Mouse (Mus musculus) hindbrain, embryonic 14.5 days (tissue): ENCODE measurements at regions not wholly inside any gene's neighbourhood (a gene's known extent, or its start where the extent isn't known, plus 50 kb on each side); places are given as distances from the start of the nearest gene placed in this dataset.

Experiments
- ATAC-seq: fragments of 200-750 bp; cut with Nextera tagmentation; 2 replicates; pipeline ENCODE4 v1.8.0; 2017; ENCODE audit warnings: moderate number of reproducible peaks, mild to moderate bottlenecking, moderate TSS enrichment, moderate library complexity; ENCODE audit not compliant: low FRiP score
- DNase-seq: peaks from one replicate; pipeline ENCODE4 v3.0.0-alpha.2; 2015; ENCODE audit warnings: low spot score
- H3K27ac ChIP-seq: fragments of 300-500 bp; sonication (generic); 2 replicates; pipeline ENCODE4 v1.5.1; 2014; ENCODE audit warnings: mild to moderate bottlenecking, moderate library complexity
- H3K27me3 ChIP-seq: fragments of 300-500 bp; sonication (generic); 2 replicates; pipeline ENCODE4 v1.6.1; 2014; ENCODE audit warnings: mild to moderate bottlenecking, low read length, mixed read lengths; ENCODE audit not compliant: control insufficient read depth, insufficient read depth
- H3K36me3 ChIP-seq: fragments of 300-500 bp; sonication (generic); replicated peaks from 2 replicates; pipeline ENCODE4 v1.6.1; 2014; ENCODE audit not compliant: control insufficient read depth, insufficient read depth
- H3K4me1 ChIP-seq: fragments of 300-500 bp; sonication (generic); replicated peaks from 2 replicates; pipeline ENCODE4 v1.6.1; 2014; ENCODE audit warnings: antibody characterized with exemption, low read length, mixed read lengths; ENCODE audit not compliant: control insufficient read depth, insufficient read depth
- H3K4me2 ChIP-seq: fragments of 300-500 bp; sonication (generic); replicated peaks from 2 replicates; pipeline ENCODE4 v1.6.1; 2014; ENCODE audit warnings: mild to moderate bottlenecking, moderate library complexity
- H3K4me3 ChIP-seq: fragments of 300-500 bp; sonication (generic); replicated peaks from 2 replicates; pipeline ENCODE4 v1.5.1; 2014; ENCODE audit warnings: mild to moderate bottlenecking, low read length
- H3K9ac ChIP-seq: fragments of 300-500 bp; sonication (generic); 2 replicates; pipeline ENCODE4 v1.6.1; 2014
- H3K9me3 ChIP-seq: fragments of 300-500 bp; sonication (generic); 2 replicates; pipeline ENCODE4 v1.6.1; 2016; ENCODE audit warnings: low read length; ENCODE audit not compliant: control insufficient read depth
- WGBS: fragments of 180-500 bp; shearing (Covaris S2); extraction: QIAGEN DNeasy Blood & Tissue Kit; methylation state at CpG from one replicate; pipeline ENCODE4 v1.1.7; 2014; 5-methylcytosine and 5-hydroxymethylcytosine counted together

DNA sequence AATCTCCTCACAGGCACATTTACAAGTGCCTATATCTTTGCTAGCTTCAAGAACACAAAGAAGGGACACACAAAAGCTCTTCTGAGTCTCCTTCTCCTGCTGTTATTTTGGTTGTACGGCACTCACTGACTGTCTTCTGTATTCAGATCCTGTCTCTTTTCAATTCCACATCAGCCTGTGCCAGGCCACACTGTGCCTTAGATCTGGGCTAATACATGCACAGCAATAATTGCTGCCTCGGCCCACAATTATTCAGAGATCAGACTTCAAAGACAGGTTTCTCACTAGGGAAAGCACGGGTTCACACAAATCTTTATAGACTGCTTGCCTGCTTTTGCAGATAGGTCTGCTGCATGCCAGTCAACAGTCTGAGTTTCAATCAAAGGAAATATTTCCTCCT lies 617.8 kb downstream of the Ipo11 start:
- H3K4me1 ChIP-seq = no peaks in the 10 kb centered on the region
- H3K27me3 ChIP-seq = no peaks in the 10 kb centered on the region
- H3K27ac ChIP-seq = no peak overlapping the region
- no peak overlapping the region for H3K4me3 ChIP-seq
- WGBS = 41% methylated on average over 3 of the region's 3 CpGs
- H3K9me3 ChIP-seq = no peaks in the 10 kb centered on the region
- H3K9ac ChIP-seq = no peak overlapping the region
- ATAC-seq (no peak), DNase-seq (no peak)
- H3K36me3 ChIP-seq = no peaks in the 10 kb centered on the region
- no peak overlapping the region for H3K4me2 ChIP-seq

DNA sequence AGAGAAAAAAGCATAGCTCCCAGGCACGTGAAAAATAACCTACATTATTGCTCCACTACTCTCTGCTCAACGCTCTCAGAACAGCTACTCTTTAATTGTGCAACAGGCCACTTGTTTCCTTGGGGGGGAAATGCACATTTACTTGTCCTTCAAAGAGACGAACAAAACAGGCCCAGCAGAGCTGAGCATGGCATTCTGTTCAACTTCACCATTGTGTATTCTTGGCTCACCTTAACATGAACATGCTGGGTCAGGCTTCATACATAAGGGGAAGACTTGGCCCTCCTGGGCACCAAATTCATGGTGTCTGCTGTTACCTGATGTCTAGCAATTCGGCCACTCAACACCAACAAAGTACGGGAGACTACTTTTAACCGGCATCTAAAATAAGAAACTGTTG lies 618.3 kb downstream of the Ipo11 start:
- Histone ChIP-seq H3K27me3 (no peaks in the 10 kb centered on the region), H3K9ac (no peak overlapping the region), H3K27ac (no peak overlapping the region), H3K9me3 (no peaks in the 10 kb centered on the region), H3K36me3 (no peaks in the 10 kb centered on the region), H3K4me3 (no peak overlapping the region), H3K4me2 (no peak overlapping the region), H3K4me1 (no peaks in the 10 kb centered on the region)
- WGBS = 79% methylated on average over 6 of the region's 6 CpGs
- ATAC-seq = no peak
- no peak for DNase-seq

DNA sequence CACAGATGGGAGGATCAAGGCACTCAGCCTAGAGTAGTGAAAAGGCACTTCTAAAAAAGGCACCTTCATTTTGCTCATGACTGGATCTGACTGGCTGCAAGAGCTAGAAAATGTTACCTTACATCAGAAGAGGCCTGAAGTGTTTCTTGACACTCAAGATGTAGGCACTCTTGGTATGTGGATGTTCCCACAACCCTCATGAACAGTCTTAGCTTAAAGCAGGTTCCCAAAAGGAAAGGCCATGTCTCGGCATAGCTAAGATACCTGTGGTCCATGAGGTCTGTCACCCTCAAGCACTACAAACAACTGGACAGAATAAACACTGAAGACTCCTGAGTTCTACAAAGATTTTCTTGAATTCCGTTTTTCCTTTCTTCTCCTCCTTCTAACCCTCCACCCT lies 619.5 kb downstream of the Ipo11 start:
- DNase-seq = no peak
- H3K27me3 ChIP-seq = no peaks in the 10 kb centered on the region
- no peaks in the 10 kb centered on the region for H3K36me3 ChIP-seq
- H3K9me3 ChIP-seq = no peaks in the 10 kb centered on the region
- H3K4me1 ChIP-seq = no peaks in the 10 kb centered on the region
- no peak overlapping the region for H3K27ac ChIP-seq
- no peak overlapping the region for H3K4me3 ChIP-seq
- H3K9ac ChIP-seq = no peak overlapping the region
- 90% methylated on average over 2 of the region's 2 CpGs for WGBS
- H3K4me2 ChIP-seq = no peak overlapping the region
- ATAC-seq = no peak

DNA sequence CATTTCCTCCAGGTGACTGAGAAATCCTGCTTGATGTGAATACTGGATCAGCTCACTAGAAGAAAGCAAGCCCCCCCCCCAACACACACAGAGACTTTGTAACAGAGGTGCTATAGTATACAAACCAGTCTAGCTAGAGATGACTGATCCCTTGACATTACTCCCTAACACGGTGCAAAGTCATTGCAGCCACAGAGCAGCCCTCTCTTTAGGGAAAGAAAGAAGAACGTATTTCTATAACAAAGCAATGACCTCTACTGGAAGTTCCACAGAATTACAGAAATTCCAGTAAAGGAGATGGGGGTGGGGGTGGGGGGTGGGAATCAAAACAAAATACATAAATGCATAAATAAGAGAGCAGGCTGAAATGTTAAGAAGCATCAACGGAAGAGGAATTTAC lies 655.6 kb downstream of the Ipo11 start:
- H3K27me3 ChIP-seq = no peaks in the 10 kb centered on the region
- H3K27ac ChIP-seq = no peak overlapping the region
- WGBS = 36% methylated on average over 3 of the region's 3 CpGs
- H3K9ac ChIP-seq = no peak overlapping the region
- H3K9me3 ChIP-seq = no peaks in the 10 kb centered on the region
- DNase-seq = no peak
- no peak for ATAC-seq
- no peaks in the 10 kb centered on the region for H3K36me3 ChIP-seq
- no peaks in the 10 kb centered on the region for H3K4me1 ChIP-seq
- no peak overlapping the region for H3K4me3 ChIP-seq
- H3K4me2 ChIP-seq = no peak overlapping the region

DNA sequence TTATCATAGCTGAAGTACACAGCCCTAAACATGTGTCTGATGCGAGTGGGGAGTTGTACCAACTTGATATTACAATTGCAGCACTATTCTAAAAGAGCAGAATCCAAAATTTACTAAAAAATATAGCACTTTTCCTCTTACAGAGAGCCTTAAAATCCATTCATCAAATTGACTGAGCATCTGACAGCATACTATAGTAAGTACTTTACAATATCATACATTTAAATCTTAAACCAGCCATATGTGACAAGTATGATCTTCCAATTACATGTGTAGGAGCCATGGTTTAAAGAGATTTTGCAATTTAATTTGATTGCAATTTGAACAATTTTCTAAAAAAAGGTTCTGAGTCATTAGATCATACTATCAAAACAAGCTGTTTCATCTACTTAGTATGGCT lies 676.9 kb downstream of the Ipo11 start:
- H3K27ac ChIP-seq = no peak overlapping the region

More for the DNA sequence above, 676.9 kb downstream of the Ipo11 start:
- no peak overlapping the region for H3K4me3 ChIP-seq
- H3K27me3 ChIP-seq = no peaks in the 10 kb centered on the region
- H3K9me3 ChIP-seq = no peaks in the 10 kb centered on the region
- H3K9ac ChIP-seq = no peak overlapping the region
- DNase-seq (no peak), ATAC-seq (no peak)
- H3K4me1 ChIP-seq = no peaks in the 10 kb centered on the region
- WGBS = 83% methylated on average over 1 of the region's 1 CpGs
- no peak overlapping the region for H3K4me2 ChIP-seq
- H3K36me3 ChIP-seq = no peaks in the 10 kb centered on the region
